In the genomic region with DNA sequence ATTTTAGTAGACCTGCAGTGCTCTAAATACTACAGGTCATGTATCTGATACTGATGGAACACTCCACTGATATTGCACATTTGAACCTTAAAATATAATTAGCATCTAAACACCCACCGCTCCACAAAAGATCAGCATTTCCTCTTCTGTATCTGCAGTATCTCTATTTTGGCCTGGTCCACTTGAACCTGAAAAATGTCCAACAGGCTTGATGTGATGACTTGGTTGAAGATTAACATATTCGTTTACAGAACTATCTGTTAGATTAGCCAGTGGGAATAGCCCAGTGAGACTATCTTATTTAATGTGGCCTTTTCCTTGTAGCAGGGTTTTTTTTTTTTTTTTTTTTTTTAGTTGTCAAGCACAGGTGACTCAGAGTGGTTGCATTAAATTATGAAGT, we compare ENCODE assay signal across 27 mouse cellular contexts.
"Had no signal": no experiment of that assay in that cellular context is flagged by ENCODE, and none has a peak within 500 bp of the region (broad histone marks: within the 10 kb centered on the region; RNA-seq: fewer than 3 reads in every experiment).

No protein-coding gene starts in this region.

- H3K36me3 ChIP-seq: heart, embryonic 10.5 days; heart, embryonic 12.5 days; heart, embryonic 13.5 days; heart, embryonic 15.5 days; hindbrain, embryonic 10.5 days; hindbrain, embryonic 12.5 days; hindbrain, embryonic 13.5 days; hindbrain, embryonic 15.5 days; intestine, embryonic 15.5 days; kidney, embryonic 15.5 days had no signal

- H3K27me3 ChIP-seq: heart, embryonic 12.5 days; heart, embryonic 13.5 days; heart, embryonic 15.5 days; hindbrain, embryonic 12.5 days; hindbrain, embryonic 15.5 days; intestine, embryonic 15.5 days had no signal

- H3K9me3 ChIP-seq: heart, embryonic 10.5 days; heart, embryonic 15.5 days; hindbrain, embryonic 10.5 days; hindbrain, embryonic 13.5 days; hindbrain, embryonic 15.5 days; intestine, embryonic 15.5 days; kidney, embryonic 15.5 days had no signal

- H3K4me1 ChIP-seq: heart, embryonic 10.5 days; heart, embryonic 12.5 days; heart, embryonic 13.5 days; heart, embryonic 15.5 days; hindbrain, embryonic 10.5 days; hindbrain, embryonic 12.5 days; hindbrain, embryonic 13.5 days; hindbrain, embryonic 15.5 days; intestine, embryonic 15.5 days had no signal

- DNase-seq: heart, adult 2 months; heart, postnatal 10 days; heart, postnatal 14 days; heart, postnatal 36 days; heart, postnatal 4 days; kidney, adult 18-20 months; kidney, postnatal 10 days; kidney, postnatal 25 days; kidney, postnatal 4 days; layer of hippocampus, adult 9-11 months; layer of hippocampus, postnatal 36 days had no signal

- H3K4me3 ChIP-seq: heart, adult 2 months; heart, embryonic 10.5 days; heart, embryonic 12.5 days; heart, embryonic 13.5 days; heart, embryonic 15.5 days; hindbrain, embryonic 10.5 days; hindbrain, embryonic 12.5 days; hindbrain, embryonic 13.5 days; hindbrain, embryonic 15.5 days; intestine, embryonic 15.5 days; kidney, embryonic 15.5 days; layer of hippocampus, adult 2 months; left cerebral cortex, adult 2 months had no signal

- H3K9ac ChIP-seq: heart, embryonic 12.5 days; heart, embryonic 13.5 days; heart, embryonic 15.5 days; hindbrain, embryonic 12.5 days; hindbrain, embryonic 13.5 days; hindbrain, embryonic 14.5 days; hindbrain, embryonic 15.5 days; intestine, embryonic 15.5 days; kidney, embryonic 15.5 days had no signal

- H3K4me2 ChIP-seq: heart, embryonic 11.5 days; heart, embryonic 12.5 days; heart, embryonic 13.5 days; heart, embryonic 15.5 days; hindbrain, embryonic 12.5 days; hindbrain, embryonic 13.5 days; hindbrain, embryonic 14.5 days; hindbrain, embryonic 15.5 days; intestine, embryonic 15.5 days; kidney, embryonic 15.5 days had no signal

- H3K27ac ChIP-seq: heart, adult 2 months; heart, embryonic 10.5 days; heart, embryonic 13.5 days; heart, embryonic 15.5 days; hindbrain, embryonic 10.5 days; hindbrain, embryonic 12.5 days; hindbrain, embryonic 13.5 days; hindbrain, embryonic 14.5 days; hindbrain, embryonic 15.5 days; hindbrain, postnatal 0 days; intestine, embryonic 15.5 days; kidney, embryonic 15.5 days; kidney, postnatal 0 days; layer of hippocampus, adult 2 months; left cerebral cortex, adult 2 months had no signal
